Mouse (Mus musculus) hindbrain, embryonic 10.5 days (tissue): ENCODE measurements around the gene Efl1. TPM values are rescaled to one million over a fixed set of nuclear protein-coding genes. Genes with fewer than 3 reads are reported as not detected.
A peak's percentile ranks its signal among the peaks of the same experiment; 100 is the strongest.

ENCODE experiments used
- DNase-seq: peaks from one replicate; pipeline ENCODE4 v3.0.0-alpha.2; 2017; ENCODE audit warnings: low spot score
- H3K27ac ChIP-seq: fragments of 300-500 bp; sonication (generic); 2 replicates; pipeline ENCODE4 v1.5.1; 2016; ENCODE audit warnings: mild to moderate bottlenecking, moderate library complexity
- H3K27me3 ChIP-seq: fragments of 300-500 bp; sonication (generic); 2 replicates; pipeline ENCODE4 v1.6.1; 2016; ENCODE audit warnings: mild to moderate bottlenecking; ENCODE audit not compliant: poor library complexity, insufficient read depth, severe bottlenecking
- H3K36me3 ChIP-seq: fragments of 300-500 bp; sonication (generic); 2 replicates; pipeline ENCODE4 v1.6.1; 2016; ENCODE audit warnings: mild to moderate bottlenecking, moderate library complexity
- H3K4me1 ChIP-seq: fragments of 300-500 bp; sonication (generic); replicated peaks from 2 replicates; pipeline ENCODE4 v1.6.1; 2016; ENCODE audit warnings: mild to moderate bottlenecking
- H3K4me3 ChIP-seq: fragments of 300-500 bp; sonication (generic); 2 replicates; pipeline ENCODE4 v1.5.1; 2016; ENCODE audit warnings: mild to moderate bottlenecking, moderate library complexity
- H3K9me3 ChIP-seq: fragments of 300-500 bp; sonication (generic); 2 replicates; pipeline ENCODE4 v1.6.1; 2016; ENCODE audit warnings: mild to moderate bottlenecking, moderate library complexity
- WGBS: fragments of 180-500 bp; shearing (Covaris S2); methylation state at CpG from one replicate; pipeline ENCODE4 v1.1.7; 2016; 5-methylcytosine and 5-hydroxymethylcytosine counted together
- polyA plus RNA-seq: library from polyadenylated mRNA; unstranded; fragments of >200 nt; fragmentation: Nextera tagmentation; extraction: Ambion mirVana; gene quantifications from 2 replicates; pipeline ENCODE4 v1.2.1, GENCODE M21; 2016

The Efl1 gene
- polyA plus RNA-seq, 1 experiment from 2014 or later: 18.8 TPM

GRCm38 (mm10) chr7:82772481-82772880 is 124.1 kb downstream of the Efl1 start:
- H3K4me3 ChIP-seq: no peak overlapping the region
- 71% methylated on average over 14 of the region's 14 CpGs for WGBS
- no peak for DNase-seq
- H3K4me1 ChIP-seq: peaks cover 21% of the 10 kb centered on the region
- peaks cover 10% of the 10 kb centered on the region for H3K36me3 ChIP-seq
- H3K27ac ChIP-seq: peak overlapping the region; percentile 46; the same call in 1 of the 2 replicates
- no peaks in the 10 kb centered on the region for H3K27me3 ChIP-seq
- peaks cover 6% of the 10 kb centered on the region; the same call in 1 of the 2 replicates for H3K9me3 ChIP-seq

- peak overlapping the region; percentile 37 for H3K27ac ChIP-seq
- WGBS: 62% methylated on average over 9 of the region's 9 CpGs
- peaks cover 6% of the 10 kb centered on the region; the same call in 1 of the 2 replicates for H3K9me3 ChIP-seq
These were observed 124.7 kb downstream of the Efl1 start for GRCm38 (mm10) chr7:82773150-82773549.

GRCm38 (mm10) chr7:82773884-82774283 is 125.5 kb downstream of the Efl1 start:
- WGBS: 83% methylated on average over 6 of the region's 6 CpGs
- no peaks in the 10 kb centered on the region for H3K27me3 ChIP-seq
- H3K4me3 ChIP-seq: no peak overlapping the region
- no peak for DNase-seq
- peaks cover 16% of the 10 kb centered on the region for H3K36me3 ChIP-seq
- H3K27ac ChIP-seq: no peak overlapping the region
- peaks cover 21% of the 10 kb centered on the region for H3K4me1 ChIP-seq
- peaks cover 6% of the 10 kb centered on the region; the same call in 1 of the 2 replicates for H3K9me3 ChIP-seq

More at GRCm38 (mm10) chr7:82773150-82773549, 124.7 kb downstream of the Efl1 start:
- no peaks in the 10 kb centered on the region for H3K27me3 ChIP-seq
- H3K36me3 ChIP-seq: peaks cover 16% of the 10 kb centered on the region
- no peak for DNase-seq
- peaks cover 21% of the 10 kb centered on the region for H3K4me1 ChIP-seq
- H3K4me3 ChIP-seq: no peak overlapping the region

GRCm38 (mm10) chr7:82775090-82775489 is 126.7 kb downstream of the Efl1 start:
- H3K4me1 ChIP-seq: peaks cover 18% of the 10 kb centered on the region
- no peak overlapping the region for H3K4me3 ChIP-seq
- H3K9me3 ChIP-seq: peaks cover 6% of the 10 kb centered on the region; the same call in 1 of the 2 replicates
- no peak for DNase-seq
- H3K27ac ChIP-seq: no peak overlapping the region
- H3K36me3 ChIP-seq: peaks cover 22% of the 10 kb centered on the region
- H3K27me3 ChIP-seq: no peaks in the 10 kb centered on the region
- 93% methylated on average over 3 of the region's 3 CpGs for WGBS

- Histone ChIP-seq H3K4me3 (no peak overlapping the region), H3K4me1 (peaks cover 6% of the 10 kb centered on the region; the same call in 1 of the 2 replicates), H3K9me3 (no peaks in the 10 kb centered on the region), H3K36me3 (peaks cover 7% of the 10 kb centered on the region; the same call in 1 of the 2 replicates), H3K27me3 (no peaks in the 10 kb centered on the region), H3K27ac (no peak overlapping the region)
- WGBS: 85% methylated on average over 2 of the region's 2 CpGs
- no peak for DNase-seq
These were observed 134.7 kb downstream of the Efl1 start for GRCm38 (mm10) chr7:82783071-82783470.

GRCm38 (mm10) chr7:82783693-82784092 is 135.3 kb downstream of the Efl1 start:
- peaks cover 6% of the 10 kb centered on the region; the same call in 1 of the 2 replicates for H3K4me1 ChIP-seq
- H3K27ac ChIP-seq: no peak overlapping the region
- WGBS: 34% methylated on average over 6 of the region's 6 CpGs
- 0 out of 2 replicates have a peak, but pooled peaks cover 6% of the 10 kb centered on the region for H3K36me3 ChIP-seq
- no peaks in the 10 kb centered on the region for H3K27me3 ChIP-seq
- no peak overlapping the region for H3K4me3 ChIP-seq
- no peaks in the 10 kb centered on the region for H3K9me3 ChIP-seq
- DNase-seq: no peak

- H3K4me1 ChIP-seq: peaks cover 6% of the 10 kb centered on the region; the same call in 1 of the 2 replicates
- DNase-seq: no peak
- no peaks in the 10 kb centered on the region for H3K27me3 ChIP-seq
- no peak overlapping the region for H3K4me3 ChIP-seq
- no peaks in the 10 kb centered on the region for H3K9me3 ChIP-seq
- H3K36me3 ChIP-seq: no peaks in the 10 kb centered on the region
- 70% methylated on average over 6 of the region's 6 CpGs for WGBS
- H3K27ac ChIP-seq: no peak overlapping the region
These were observed 137.0 kb downstream of the Efl1 start for GRCm38 (mm10) chr7:82785335-82785934.

GRCm38 (mm10) chr7:82785970-82786647 is 137.7 kb downstream of the Efl1 start:
- H3K4me1 ChIP-seq: peaks cover 6% of the 10 kb centered on the region; the same call in 1 of the 2 replicates
- no peaks in the 10 kb centered on the region for H3K36me3 ChIP-seq
- no peak overlapping the region for H3K4me3 ChIP-seq
- no peaks in the 10 kb centered on the region for H3K27me3 ChIP-seq
- no peak overlapping the region for H3K27ac ChIP-seq
- H3K9me3 ChIP-seq: no peaks in the 10 kb centered on the region
- 82% methylated on average over 2 of the region's 2 CpGs for WGBS
- DNase-seq: no peak

GRCm38 (mm10) chr7:82792644-82793043 is 144.2 kb downstream of the Efl1 start:
- Histone ChIP-seq H3K4me3 (no peak overlapping the region), H3K27me3 (no peaks in the 10 kb centered on the region), H3K9me3 (no peaks in the 10 kb centered on the region), H3K36me3 (no peaks in the 10 kb centered on the region), H3K27ac (no peak overlapping the region), H3K4me1 (no peaks in the 10 kb centered on the region)
- DNase-seq: no peak
- WGBS: 54% methylated on average over 2 of the region's 2 CpGs

GRCm38 (mm10) chr7:82793111-82793510 is 144.7 kb downstream of the Efl1 start:
- Histone ChIP-seq H3K36me3 (no peaks in the 10 kb centered on the region), H3K4me1 (no peaks in the 10 kb centered on the region), H3K4me3 (no peak overlapping the region), H3K27me3 (no peaks in the 10 kb centered on the region), H3K9me3 (no peaks in the 10 kb centered on the region), H3K27ac (no peak overlapping the region)
- 89% methylated on average over 1 of the region's 1 CpGs for WGBS
- DNase-seq: no peak

GRCm38 (mm10) chr7:82794542-82794941 is 146.1 kb downstream of the Efl1 start:
- no peak overlapping the region for H3K27ac ChIP-seq
- no peaks in the 10 kb centered on the region for H3K27me3 ChIP-seq
- 55% methylated on average over 1 of the region's 1 CpGs for WGBS
- H3K9me3 ChIP-seq: no peaks in the 10 kb centered on the region
- no peaks in the 10 kb centered on the region for H3K36me3 ChIP-seq
- DNase-seq: no peak
- no peaks in the 10 kb centered on the region for H3K4me1 ChIP-seq
- H3K4me3 ChIP-seq: no peak overlapping the region

GRCm38 (mm10) chr7:82802206-82802605 is 153.8 kb downstream of the Efl1 start:
- H3K27me3 ChIP-seq: no peaks in the 10 kb centered on the region
- H3K36me3 ChIP-seq: no peaks in the 10 kb centered on the region
- no peak overlapping the region for H3K27ac ChIP-seq
- WGBS: 73% methylated on average over 4 of the region's 4 CpGs
- H3K9me3 ChIP-seq: no peaks in the 10 kb centered on the region
- no peak overlapping the region for H3K4me3 ChIP-seq
- no peak for DNase-seq
- H3K4me1 ChIP-seq: no peaks in the 10 kb centered on the region

- H3K4me1 ChIP-seq: peaks cover 15% of the 10 kb centered on the region
- peaks cover 9% of the 10 kb centered on the region; the same call in 1 of the 2 replicates for H3K27me3 ChIP-seq
- no peaks in the 10 kb centered on the region for H3K9me3 ChIP-seq
- no peak overlapping the region for H3K4me3 ChIP-seq
- DNase-seq: no peak
- H3K27ac ChIP-seq: no peak overlapping the region
- 83% methylated on average over 4 of the region's 4 CpGs for WGBS
- H3K36me3 ChIP-seq: no peaks in the 10 kb centered on the region
These were observed 159.8 kb downstream of the Efl1 start for GRCm38 (mm10) chr7:82808257-82808656.
